Mouse (Mus musculus): ENCODE results near the gene Slc32a1. TPM values are rescaled to one million over a fixed set of nuclear protein-coding genes. Genes with fewer than 3 reads are reported as not detected.

Slc32a1 gene
- total RNA-seq, 2 experiments from 2014 or later = 80.8 to 96.0 TPM

DNA sequence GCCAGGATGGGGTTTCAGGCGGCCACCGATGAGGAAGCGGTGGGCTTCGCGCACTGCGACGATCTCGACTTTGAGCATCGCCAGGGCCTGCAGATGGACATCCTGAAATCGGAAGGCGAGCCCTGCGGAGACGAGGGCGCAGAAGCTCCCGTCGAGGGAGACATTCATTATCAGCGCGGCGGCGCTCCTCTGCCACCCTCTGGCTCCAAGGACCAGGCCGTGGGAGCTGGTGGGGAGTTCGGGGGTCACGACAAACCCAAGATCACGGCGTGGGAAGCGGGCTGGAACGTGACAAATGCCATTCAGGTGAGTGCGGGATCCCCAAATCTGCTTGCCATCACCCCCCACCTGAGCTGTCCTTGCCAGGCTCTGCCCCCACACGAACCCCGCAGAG is 756 bp downstream of the Slc32a1 start:
- intact Hi-C loops (cut with DNase I) = loop anchor here (5.0 kb wide), 1 partner anchor 59 kb away; no protein-coding TSS in a partner anchor
- no peak for DNase-seq (ENCODE audit: extremely low spot score in 1 of 2, low spot score in 2 of 2)

DNA sequence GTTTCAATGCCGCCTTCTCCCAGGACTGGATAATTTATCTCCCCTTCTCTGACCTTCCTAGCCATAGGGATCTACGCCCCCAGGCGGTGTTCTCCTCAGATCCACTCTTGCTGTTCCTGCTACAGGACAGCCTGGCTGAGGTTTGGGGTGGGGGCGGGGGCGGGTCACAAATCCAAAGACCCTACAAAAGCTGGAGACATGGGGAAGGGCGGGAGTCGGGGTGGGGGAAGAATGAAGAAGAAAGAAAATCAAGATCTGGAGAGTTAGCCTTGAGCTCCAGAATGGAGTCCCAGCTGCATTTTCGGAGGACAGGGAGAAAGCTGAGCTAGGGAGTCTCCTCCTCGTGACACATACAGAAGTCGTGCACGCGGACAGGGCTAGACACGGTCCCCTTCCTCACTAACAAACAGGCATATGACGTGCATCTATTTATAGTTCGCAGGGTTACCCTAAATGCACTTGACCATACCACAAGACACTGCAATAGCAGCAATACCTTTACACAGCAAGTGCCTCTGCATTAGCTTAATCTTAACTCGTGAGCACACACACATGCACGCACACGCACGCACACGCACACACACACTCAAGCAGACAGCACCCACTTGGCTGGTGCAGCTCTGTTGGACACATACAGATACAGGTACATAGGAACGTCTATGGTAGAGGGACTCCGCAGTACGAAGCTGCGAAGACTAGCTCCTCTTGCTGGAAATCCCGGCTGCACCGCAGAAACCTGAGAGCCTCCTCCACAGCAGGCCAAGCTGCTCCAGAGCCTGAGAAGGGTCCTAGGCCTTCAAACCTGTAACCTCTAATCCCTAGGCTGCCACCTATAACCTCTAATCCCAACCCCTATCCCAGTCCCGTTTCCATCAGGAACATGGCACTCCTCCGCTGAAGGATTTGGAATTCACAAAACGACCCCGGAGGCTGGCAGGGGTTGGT is 1.4 kb downstream of the Slc32a1 start:
- DNase-seq (ENCODE audit: extremely low spot score in 1 of 2, low spot score in 2 of 2) = no peak
- intact Hi-C loops (cut with DNase I) = loop anchor here (5.0 kb wide), 1 partner anchor 60 kb away; no protein-coding TSS in a partner anchor

DNA sequence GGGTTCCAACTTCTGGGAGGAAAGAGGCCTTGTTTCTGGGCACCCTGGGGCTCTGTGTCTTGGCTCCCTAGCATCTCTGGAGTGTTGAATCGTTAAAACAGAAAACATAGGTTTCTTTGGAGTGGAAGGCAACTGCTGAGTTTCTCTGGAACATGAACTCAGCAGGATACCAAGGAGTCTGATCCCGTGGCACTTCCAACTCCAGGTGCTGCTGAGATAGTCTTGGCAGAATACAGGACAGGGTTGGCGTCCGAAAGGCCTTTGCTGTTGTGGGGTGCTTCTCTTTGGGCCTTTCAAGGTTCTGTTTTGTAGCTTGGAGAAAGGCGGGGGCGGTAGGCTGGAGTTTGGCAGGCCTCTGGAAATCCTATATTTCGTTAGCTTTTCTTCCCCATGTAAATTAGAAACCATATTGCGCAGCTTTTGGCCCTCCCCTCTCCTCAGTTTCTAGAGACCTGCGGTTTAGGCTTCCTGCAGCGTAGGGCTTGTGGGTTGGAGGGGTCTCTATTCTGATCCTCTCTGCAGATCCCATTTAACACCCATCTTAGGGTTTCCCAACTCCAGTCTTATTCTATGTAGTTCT is 2.2 kb downstream of the Slc32a1 start:
- intact Hi-C loops (cut with DNase I) = loop anchor here (5.0 kb wide), 1 partner anchor 60 kb away; no protein-coding TSS in a partner anchor
- no peak for DNase-seq (ENCODE audit: extremely low spot score in 1 of 2, low spot score in 2 of 2)

DNA sequence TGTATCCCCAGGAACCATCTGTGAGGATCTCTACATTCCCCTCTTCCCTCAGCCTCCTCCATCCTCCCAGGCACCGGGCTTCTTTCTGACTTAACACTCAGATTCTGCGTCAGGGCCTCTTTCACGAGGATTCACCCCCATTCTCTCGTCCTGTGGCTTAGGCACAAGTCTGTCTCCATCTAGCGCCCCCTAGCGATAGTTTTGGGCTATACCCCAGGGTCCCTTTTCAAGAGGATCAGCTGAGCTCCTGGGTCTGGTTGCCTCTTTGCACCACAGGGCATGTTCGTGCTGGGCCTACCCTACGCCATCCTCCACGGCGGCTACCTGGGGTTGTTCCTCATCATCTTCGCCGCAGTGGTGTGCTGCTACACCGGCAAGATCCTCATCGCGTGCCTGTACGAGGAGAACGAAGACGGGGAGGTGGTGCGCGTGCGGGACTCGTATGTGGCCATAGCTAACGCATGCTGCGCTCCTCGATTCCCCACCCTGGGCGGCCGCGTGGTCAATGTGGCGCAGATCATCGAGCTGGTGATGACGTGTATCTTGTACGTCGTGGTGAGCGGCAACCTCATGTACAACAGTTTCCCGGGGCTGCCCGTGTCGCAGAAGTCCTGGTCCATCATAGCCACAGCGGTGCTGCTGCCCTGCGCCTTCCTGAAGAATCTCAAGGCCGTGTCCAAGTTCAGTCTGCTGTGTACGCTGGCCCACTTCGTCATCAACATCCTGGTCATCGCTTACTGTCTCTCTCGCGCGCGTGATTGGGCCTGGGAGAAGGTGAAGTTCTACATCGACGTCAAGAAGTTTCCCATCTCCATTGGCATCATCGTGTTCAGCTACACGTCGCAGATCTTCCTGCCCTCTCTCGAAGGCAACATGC is 3.2 kb downstream of the Slc32a1 start:
- intact Hi-C loops (cut with DNase I) = loop anchor here (5.0 kb wide), 1 partner anchor 61 kb away; no protein-coding TSS in a partner anchor
- peak in 1 of 2 experiments; percentile 63 for DNase-seq (ENCODE audit: extremely low spot score in 1 of 2, low spot score in 2 of 2)

DNA sequence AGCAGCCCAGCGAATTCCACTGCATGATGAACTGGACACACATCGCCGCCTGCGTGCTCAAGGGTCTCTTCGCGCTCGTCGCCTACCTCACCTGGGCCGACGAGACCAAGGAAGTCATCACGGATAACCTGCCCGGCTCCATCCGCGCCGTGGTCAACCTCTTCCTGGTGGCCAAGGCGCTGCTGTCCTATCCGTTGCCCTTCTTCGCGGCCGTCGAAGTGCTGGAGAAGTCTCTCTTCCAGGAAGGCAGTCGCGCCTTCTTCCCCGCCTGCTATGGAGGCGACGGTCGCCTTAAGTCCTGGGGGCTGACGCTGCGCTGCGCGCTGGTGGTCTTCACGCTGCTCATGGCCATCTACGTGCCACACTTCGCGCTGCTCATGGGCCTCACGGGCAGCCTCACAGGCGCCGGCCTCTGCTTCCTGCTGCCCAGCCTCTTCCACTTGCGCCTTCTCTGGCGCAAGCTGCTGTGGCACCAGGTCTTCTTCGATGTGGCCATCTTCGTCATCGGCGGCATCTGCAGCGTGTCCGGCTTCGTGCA is 3.9 kb downstream of the Slc32a1 start:
- no peak for DNase-seq (ENCODE audit: extremely low spot score in 1 of 2, low spot score in 2 of 2)
- intact Hi-C loops (cut with DNase I) = loop anchor here (5.0 kb wide), 1 partner anchor 62 kb away; no protein-coding TSS in a partner anchor

DNA sequence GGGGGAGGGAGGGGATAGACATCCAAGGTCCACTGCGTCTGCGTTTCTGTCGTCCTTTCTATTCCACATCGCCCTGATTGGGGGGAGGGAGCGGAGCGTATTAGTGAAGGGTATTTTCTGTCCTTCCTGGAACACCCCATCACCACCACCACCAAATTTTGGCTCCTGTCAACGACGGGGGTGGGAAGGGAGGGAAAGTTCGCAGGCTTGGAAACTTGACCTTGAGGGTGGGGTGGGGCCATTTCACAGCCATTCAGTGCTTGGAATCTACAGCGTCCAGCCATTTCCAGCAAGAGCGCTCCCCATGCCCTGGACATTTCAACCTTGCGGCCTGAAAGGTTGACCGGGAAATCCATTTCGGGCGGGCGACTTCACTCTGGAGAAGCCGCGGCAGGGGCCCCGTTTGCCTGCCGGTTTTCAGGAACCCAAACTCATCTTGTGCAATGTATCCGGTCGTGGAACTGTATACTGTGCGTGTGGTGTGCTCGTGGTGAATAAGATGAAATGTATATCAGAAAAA is 4.7 kb downstream of the Slc32a1 start:
- no peak for DNase-seq (ENCODE audit: extremely low spot score in 1 of 2, low spot score in 2 of 2)
- intact Hi-C loops (cut with DNase I) = no loop called here

DNA sequence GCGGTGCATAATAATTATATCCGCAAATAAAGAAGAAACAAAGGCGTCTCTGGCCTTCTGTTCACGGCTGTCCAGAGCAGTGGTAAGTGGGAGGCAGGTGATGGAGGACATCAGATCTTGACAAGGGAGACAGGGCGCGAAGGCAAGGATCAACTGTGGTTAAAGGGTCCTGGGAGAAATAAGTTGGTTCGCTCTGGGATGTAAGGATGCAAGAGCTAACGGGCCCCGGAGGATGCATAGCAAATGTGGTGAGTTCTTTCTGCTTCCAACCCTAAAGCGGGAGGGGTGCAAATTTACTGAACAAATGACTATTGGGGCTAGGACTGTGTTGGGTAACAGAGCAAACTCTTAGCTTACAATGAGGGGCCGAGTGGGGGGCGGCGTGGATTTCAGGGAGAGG is 5.1 kb downstream of the Slc32a1 start:
- DNase-seq (ENCODE audit: extremely low spot score in 1 of 2, low spot score in 2 of 2) = no peak
- intact Hi-C loops (cut with DNase I) = no loop called here

DNA sequence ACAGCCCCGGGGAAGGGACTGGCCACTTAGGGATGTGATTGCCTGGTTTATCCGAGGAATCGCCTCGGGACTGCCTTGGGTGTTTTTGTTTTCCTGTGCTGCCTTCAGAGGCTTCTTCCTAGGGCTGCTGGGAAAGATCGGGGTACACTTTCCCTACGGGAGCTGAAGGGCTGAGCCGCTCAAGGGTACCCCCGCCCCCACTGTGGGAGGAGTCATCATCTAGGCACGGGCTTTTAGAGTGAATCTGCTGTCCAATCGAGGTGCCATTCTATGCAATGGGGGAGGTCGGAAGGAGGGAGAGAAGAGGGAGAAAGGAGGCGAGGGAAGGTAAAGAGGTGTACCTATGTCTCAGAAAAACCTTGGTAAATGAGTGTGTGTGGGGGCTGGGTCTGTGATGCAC is 5.7 kb downstream of the Slc32a1 start:
- DNase-seq (ENCODE audit: extremely low spot score in 1 of 2, low spot score in 2 of 2) = no peak
- intact Hi-C loops (cut with DNase I) = no loop called here

DNA sequence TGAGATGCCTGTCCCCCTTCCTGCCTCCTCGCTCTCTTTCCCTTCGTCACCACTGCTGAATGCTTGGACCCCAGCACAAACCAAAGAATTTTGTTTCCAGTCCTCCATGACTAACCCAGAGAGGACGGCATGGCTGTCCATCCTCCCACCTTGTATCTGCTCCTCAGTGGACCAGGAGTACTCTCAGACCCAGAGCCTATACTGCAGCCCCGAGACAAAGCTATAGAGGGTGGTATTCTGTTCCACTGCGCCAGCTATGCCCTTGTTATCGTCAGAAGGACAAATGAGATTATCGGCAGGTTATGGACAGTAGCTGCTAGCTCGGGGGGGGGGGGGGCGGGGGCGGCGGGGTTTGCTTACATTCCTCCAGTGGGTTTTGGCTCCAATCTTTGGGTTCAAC is 6.2 kb downstream of the Slc32a1 start:
- intact Hi-C loops (cut with DNase I) = no loop called here
- no peak for DNase-seq (ENCODE audit: extremely low spot score in 1 of 2, low spot score in 2 of 2)

DNA sequence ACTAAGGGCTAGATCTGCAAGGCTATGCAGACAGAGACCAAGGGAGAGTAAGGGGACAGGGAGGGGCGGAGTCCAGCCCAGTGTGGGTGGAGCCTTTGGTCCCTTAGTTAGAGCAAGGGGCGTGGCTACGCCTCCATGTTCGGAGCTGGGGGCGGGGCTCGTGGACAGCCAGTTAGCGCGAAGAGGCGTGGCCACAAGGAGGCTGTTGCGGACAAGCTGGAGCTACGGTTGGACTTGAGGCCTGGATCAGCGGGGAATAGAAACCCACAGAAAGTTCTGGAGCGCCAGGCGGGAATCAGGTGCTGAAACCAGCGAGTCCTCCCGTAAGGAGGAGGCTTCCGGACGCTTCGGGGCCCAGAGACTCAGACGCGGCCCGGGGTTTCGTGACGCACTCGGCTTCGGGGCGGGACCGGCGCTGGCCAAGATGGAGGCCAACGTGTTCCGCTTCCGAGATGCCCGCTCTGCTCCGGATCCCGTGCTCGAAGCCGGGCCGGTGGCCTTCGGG is 14.2 kb downstream of the Slc32a1 start, which contains the start of gene Actr5:
Gene Actr5, plus strand, starts transcription at position 171 of the 505 bp plus-strand sequence.
- intact Hi-C loops (cut with DNase I) = no loop called here

DNA sequence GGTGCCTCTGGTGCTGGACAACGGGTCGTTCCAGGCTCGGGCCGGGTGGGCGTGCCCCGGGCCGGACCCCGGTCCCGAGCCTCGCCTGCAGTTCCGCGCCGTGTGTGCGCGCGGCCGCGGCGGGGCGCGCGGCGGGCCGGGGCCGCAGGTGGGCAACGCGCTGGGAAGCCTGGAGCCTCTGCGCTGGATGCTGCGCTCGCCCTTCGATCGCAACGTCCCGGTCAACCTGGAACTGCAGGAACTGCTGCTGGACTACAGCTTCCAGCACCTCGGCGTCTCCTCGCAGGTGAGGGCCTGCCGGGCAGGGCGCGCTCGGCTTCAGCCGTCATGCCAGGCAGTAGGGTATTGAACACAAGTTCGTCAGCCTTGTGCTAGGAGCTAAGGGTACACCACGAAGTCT is 14.7 kb downstream of the Slc32a1 start:
- intact Hi-C loops (cut with DNase I) = no loop called here
- no peak for DNase-seq (ENCODE audit: extremely low spot score in 1 of 2, low spot score in 2 of 2)

More for the DNA sequence above, 14.2 kb downstream of the Slc32a1 start, which contains the start of gene Actr5:
- DNase-seq (ENCODE audit: extremely low spot score in 1 of 2, low spot score in 2 of 2) = peak; percentile 82 to 97

DNA sequence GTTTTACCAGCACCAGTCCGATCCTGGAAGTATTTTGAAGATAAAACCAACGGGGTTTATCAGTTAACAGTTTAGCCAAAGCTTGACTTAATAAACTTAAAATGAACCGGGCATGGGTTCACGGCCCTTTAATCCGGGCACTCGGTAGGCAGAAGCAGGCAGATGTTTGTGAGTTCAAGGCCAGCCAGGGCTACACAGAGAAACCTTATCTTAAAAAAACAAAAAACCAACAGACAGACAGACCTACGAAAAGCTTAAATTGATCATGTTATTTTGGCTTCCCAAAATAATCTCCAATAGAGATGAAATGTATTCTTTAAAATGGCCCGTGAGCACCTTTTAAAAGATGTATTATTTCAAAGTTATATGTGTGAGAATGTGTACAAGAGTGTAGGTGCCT is 15.1 kb downstream of the Slc32a1 start:
- intact Hi-C loops (cut with DNase I) = no loop called here
- no peak for DNase-seq (ENCODE audit: extremely low spot score in 1 of 2, low spot score in 2 of 2)

DNA sequence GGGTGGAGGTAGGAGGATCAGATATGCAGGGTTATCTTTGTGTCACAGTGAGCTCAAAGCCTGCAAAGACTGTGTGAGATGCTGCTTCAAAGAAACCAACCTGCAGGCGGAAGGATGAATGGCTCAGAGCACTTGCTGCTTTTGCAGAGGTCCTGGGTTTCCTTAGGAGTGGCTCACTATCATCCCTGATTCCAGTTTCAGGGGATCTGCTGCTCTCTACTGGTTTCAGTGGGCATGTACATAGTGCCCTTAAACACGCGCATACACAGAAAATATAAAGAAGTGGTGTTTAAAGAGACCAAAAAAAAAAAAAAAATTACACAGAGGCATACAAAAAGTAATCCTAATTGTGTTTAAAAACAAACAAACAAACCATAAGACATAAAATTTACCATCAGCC is 18.3 kb downstream of the Slc32a1 start:
- intact Hi-C loops (cut with DNase I) = loop anchor here (2.0 kb wide), 1 partner anchor 82 kb away; no protein-coding TSS in a partner anchor
- DNase-seq (ENCODE audit: extremely low spot score in 1 of 2, low spot score in 2 of 2) = no peak

DNA sequence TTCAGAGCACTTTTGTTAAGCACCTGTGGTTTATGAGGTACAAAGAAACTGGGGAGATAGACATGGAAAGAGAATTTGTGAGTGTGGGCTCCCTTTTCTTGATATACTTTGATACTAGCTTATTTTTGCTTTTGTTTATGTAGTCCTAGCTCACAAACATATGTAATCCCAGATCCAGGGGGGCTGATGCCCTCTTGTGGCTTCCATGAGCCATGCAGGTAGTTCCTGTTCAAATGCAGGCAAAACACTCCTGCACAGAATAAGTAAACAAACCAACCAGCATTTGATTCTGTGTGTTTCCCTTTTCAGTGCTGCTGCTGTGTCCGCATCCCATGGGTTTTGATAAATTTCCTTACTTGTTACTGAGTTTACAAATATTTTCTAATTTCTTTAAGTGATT is 18.8 kb downstream of the Slc32a1 start:
- no peak for DNase-seq (ENCODE audit: extremely low spot score in 1 of 2, low spot score in 2 of 2)
- intact Hi-C loops (cut with DNase I) = loop anchor here (2.0 kb wide), 1 partner anchor 83 kb away; no protein-coding TSS in a partner anchor

DNA sequence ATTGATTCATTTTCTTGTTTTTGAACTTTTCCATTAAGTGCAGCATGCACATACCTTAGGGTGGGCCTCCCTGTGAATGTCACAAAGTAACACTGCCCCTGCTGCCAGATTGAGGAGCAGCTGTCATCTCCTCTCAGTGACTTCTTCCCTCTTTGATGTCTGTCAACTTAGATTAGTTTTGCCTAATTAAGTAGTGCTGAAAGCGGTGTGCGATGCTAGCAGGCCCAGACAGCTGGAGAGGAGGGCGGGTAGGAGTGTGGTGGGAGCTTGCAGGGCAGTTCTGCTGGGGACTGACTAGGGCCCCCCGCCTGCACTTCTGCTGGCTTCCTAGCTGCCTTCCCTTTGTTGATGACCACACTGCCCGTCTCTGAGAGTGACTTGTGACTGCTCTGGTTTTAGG is 21.3 kb downstream of the Slc32a1 start:
- DNase-seq (ENCODE audit: extremely low spot score in 1 of 2, low spot score in 2 of 2) = no peak
- intact Hi-C loops (cut with DNase I) = no loop called here

DNA sequence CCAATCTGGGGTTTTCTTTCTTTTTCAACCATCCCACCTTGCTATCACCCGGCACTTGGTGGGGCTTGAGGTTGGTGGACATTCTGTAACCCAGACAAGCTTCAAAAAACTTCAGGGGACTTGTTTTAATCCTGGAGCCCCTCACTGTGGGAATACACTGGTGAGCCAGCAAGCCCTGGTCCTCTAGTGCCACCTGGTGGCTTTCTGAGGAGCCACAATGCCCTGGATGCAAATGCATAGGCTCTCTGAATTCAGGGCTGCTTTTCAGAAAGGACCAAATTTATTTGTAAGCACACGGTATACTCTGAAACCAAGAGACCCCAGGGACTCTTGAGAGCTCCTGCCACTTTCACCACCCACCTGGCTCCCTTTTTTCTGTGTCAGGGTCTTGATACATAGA is 31.3 kb downstream of the Slc32a1 start:
- intact Hi-C loops (cut with DNase I) = no loop called here
- peak; percentile 77 to 78 for DNase-seq (ENCODE audit: extremely low spot score in 1 of 2, low spot score in 2 of 2)

DNA sequence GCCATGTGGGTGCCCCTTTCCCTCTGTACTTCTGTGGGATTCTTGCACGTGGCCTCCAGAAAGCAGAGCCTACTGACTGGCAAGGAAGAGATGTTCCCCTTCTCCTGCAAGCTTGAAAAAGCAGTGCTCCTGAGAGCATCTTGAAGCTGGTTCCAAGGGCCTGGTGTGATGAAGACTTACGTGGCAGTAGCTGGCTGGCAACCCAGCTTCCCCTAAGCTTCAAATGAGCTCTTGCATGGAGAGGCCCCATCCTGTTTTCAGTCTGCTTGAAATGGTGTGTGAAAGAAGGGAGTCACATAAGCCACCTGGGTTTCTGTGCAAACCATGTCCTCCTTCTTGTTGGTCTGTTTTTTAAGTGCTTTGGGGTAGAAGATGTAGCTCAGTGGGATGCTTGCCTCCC is 32.0 kb downstream of the Slc32a1 start:
- no peak for DNase-seq (ENCODE audit: extremely low spot score in 1 of 2, low spot score in 2 of 2)
- intact Hi-C loops (cut with DNase I) = no loop called here

DNA sequence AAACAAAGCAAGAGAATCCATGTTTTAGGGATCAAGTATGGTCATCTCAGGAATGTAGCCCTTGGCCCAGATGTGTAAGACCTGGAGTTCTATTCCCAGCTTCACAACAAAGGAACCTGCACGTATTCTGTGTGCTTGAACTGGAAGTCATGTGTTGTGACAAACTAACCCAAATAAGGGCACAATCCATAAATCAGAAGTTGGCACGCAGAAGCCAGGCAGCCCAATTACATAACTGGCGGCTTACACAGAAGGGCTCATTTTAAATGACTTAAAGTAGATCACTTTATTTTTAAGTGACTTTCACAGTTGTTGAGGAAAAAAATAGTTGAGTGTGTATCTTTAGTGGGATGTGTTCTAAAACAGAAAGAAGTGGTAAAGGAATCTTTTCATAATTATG is 33.2 kb downstream of the Slc32a1 start:
- DNase-seq (ENCODE audit: extremely low spot score in 1 of 2, low spot score in 2 of 2) = no peak
- intact Hi-C loops (cut with DNase I) = no loop called here

Data from left cerebral cortex, postnatal 10 days (tissue).